Mouse (Mus musculus) cerebellum, adult 9-10 months (tissue): ENCODE results near the gene Olfr761.
"Not testable (repeated sequence)": the region's sequence is repeated elsewhere in the genome, so short reads cannot be mapped to it uniquely, and the experiment has no call there.

ENCODE experiments used
- DNase-seq: peaks from one replicate; pipeline ENCODE4 v3.0.0; 2022

Gene Olfr761

DNA sequence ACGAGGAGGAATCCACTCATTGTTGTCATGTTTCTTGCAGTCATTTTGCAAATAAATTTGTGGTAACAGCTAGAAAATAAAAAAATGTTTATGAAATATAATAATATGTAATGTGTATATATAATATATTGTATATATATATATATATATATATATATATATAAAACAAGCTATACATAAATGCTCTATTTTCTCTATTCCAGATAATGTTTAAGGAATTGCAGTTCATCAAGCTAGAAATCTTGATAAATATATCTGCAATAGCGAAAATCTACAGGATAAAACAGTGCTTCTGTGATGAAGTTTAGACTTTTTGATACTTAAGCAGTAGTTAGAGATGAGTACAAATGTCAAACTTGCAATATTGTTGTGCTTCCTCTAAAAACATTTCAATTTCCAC, at the start of gene Olfr761:
Gene Olfr761 (minus strand): TSS at position 101 of the 400 bp plus-strand sequence.
- no peak for DNase-seq

DNA sequence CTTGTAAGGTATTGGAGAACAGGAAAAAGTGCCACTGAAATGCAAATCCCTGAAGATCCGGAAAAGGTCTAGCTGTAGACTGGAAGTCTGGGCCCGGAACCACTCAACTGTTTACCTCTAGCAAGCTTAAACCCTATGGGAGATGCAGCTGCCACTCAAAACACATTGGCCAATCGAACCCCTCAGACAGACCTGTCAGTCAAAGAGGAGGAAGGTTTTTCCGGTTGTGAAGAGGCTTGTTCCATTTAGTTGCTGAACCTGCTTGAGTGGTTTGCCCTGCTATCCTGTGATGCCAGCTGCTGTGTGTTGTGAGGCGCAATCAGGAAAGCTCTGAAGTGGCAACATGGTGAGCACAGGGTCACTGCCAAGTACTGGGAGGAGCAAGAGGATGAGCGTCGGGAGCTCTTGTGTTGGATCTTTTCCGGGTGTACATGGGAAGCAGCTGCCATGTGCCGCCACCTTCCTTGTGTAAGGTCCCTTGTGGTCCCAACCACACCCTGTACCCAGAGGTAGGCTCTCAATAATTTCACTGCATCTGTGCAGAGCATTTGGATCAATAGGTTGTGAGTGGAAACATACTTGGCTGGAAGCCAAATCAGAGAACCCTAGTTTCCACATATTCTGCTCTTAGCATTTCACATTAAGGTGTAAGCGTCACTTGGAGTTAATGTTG, 42.9 kb upstream of the Olfr761 start:
- DNase-seq: no peak

DNA sequence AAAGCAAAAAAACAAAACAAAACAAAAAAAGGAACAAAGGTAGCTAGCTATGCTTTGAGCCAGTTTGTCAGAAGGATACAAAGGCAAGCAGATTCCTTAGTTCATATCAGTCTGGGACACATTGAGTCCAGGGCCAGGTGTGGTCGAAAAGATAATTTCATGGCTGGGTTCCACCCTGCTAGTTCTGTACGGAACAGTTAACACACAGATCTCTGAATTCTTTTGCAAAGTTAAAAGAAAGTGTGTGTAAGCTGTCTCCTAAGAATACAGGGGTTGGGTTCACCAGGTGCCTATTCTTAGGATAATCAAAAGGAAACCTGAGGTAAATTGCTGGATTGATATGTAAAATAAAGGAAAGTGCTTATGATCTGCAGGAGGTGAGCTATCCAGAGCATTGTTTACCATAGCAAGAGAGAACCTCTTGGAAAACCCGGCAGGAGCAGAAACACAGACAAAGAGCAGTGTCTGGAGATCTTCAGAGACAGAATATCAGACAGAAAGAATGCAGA, 37.6 kb upstream of the Olfr761 start:
- DNase-seq: no peak

DNA sequence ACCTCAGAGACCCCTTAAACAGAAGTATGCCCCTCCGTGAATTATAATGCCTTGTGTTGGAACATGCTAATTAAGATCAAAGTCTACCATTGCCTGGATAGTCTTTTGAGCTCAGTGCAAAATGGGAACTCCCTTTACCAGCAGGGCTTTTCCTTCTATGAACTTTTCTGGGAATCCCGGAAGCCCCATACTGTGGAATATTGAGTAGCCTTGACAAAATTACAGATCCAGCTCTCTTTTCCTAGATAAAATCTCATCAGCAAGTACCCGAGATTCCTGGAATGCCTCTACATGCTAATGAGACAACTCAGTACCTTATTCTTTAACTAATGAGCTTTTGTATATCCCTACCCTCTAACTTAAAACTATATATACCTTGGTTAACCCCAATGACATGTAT, 20.7 kb upstream of the Olfr761 start:
- no peak for DNase-seq

DNA sequence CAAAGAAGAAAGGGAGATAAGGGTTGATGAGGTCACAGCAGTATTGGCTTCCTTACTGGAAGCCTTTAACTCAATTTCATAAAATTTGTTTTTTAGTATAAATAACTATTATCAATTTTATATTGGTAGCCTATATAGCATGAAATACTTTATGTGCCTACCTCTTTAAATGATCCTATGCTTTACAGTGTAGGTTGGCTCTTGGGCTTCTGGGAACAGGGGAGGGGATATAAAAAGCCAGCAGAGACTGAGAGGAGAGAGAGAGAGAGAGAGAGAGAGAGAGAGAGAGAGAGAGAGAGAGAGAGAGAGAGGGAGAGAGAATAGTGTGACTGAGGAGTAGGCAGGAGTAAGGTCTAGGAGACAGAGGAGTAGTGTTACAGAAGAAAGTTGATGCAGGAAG, 32.6 kb downstream of the Olfr761 start, which contains the start of gene Olfr128:
Gene Olfr128 (plus strand): TSS at position 301 of the 400 bp plus-strand sequence.
- DNase-seq: no peak

DNA sequence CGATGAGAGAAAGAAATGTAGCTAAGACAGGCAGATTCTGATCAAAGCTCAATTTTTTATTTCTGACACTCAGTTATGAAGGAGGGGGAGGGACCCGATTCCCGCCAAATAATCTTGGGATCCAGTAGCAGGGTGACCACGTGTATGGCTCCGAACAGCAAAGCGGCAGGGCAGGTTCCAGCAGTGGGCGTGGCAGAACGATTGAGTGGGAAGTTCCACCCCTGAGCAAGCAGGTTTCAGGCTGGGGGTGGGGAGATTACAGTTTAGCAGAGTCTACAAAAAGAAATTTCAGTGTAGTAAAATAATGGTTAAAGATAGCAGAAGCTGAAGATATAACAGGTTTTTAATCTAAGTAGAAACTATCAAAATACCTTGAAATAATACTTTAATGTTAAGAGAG, 46.1 kb downstream of the Olfr761 start:
- DNase-seq: not testable (repeated sequence)
